Mouse (Mus musculus) olfactory bulb, adult 2 months (tissue): ENCODE data around the gene Ift46. TPM values are rescaled to one million over a fixed set of nuclear protein-coding genes. Genes with fewer than 3 reads are reported as not detected.

Experiments used
- H3K27ac ChIP-seq: fragments of 200-500 bp; 2 replicates; pipeline ENCODE4 v1.5.1; 2012; ENCODE audit warnings: low read depth, low read length; ENCODE audit not compliant: insufficient read depth
- H3K4me1 ChIP-seq: fragments of 200-500 bp; 2 replicates; pipeline ENCODE4 v1.6.1; 2012; ENCODE audit warnings: low read length; ENCODE audit not compliant: control insufficient read depth, insufficient read depth
- H3K4me3 ChIP-seq: fragments of 200-500 bp; 2 replicates; pipeline ENCODE4 v1.5.1; 2012; ENCODE audit warnings: mild to moderate bottlenecking, low read depth, low read length, moderate library complexity; ENCODE audit not compliant: insufficient read depth
- CTCF ChIP-seq: fragments of 200-500 bp; IDR thresholded peaks from 2 replicates; pipeline ENCODE4 v1.5.1; 2012; ENCODE audit warnings: low read depth, mild to moderate bottlenecking, low read length, moderate library complexity; ENCODE audit not compliant: insufficient read depth
- POLR2A ChIP-seq: fragments of 200-500 bp; IDR thresholded peaks from 2 replicates; pipeline ENCODE4 v1.6.1; 2012; ENCODE audit warnings: mild to moderate bottlenecking, low read depth, low read length, moderate library complexity; ENCODE audit not compliant: insufficient read depth
- WGBS: fragments of 180-500 bp; shearing (Covaris S2); methylation state at CpG from one replicate; pipeline ENCODE4 v1.1.7; 2018; 5-methylcytosine and 5-hydroxymethylcytosine counted together
- polyA plus RNA-seq: library from polyadenylated mRNA; stranded (reverse); fragments of >200 nt; gene quantifications from 2 replicates; pipeline ENCODE4 v1.2.4, GENCODE M21; 2012; ENCODE audit warnings: low replicate concordance; ENCODE audit not compliant: missing spikeins, insufficient read depth, insufficient read length

Ift46 gene
- polyA plus RNA-seq, 1 experiment: not detected

GRCm38 (mm10) chr9:44801669-44802068 is 34.0 kb downstream of the Ift46 start:
- H3K4me1 ChIP-seq: peaks cover 19% of the 10 kb centered on the region
- no peak overlapping the region for H3K4me3 ChIP-seq
- H3K27ac ChIP-seq: no peak overlapping the region
- 88% methylated on average over 6 of the region's 6 CpGs for WGBS
- TF ChIP-seq CTCF (no peak), POLR2A (no peak)

GRCm38 (mm10) chr9:44802808-44803450 is 35.2 kb downstream of the Ift46 start, which contains the start of gene Ttc36:
Gene Ttc36 (minus strand): TSS chr9:44803072.
- no peak within 1 kb of the TSS for H3K4me3 ChIP-seq
- WGBS: 75% methylated on average over 4 of the region's 4 CpGs
- H3K4me1 ChIP-seq: peaks cover 18% of the 10 kb centered on the region
- TF ChIP-seq CTCF (no peak), POLR2A (no peak)
- no peak within 1 kb of the TSS for H3K27ac ChIP-seq

GRCm38 (mm10) chr9:44804678-44805077 is 37.0 kb downstream of the Ift46 start:
- WGBS: 92% methylated on average over 10 of the region's 10 CpGs
- Histone ChIP-seq H3K4me1 (peaks cover under 1% of the 10 kb centered on the region), H3K27ac (no peak overlapping the region), H3K4me3 (no peak overlapping the region)
- TF ChIP-seq POLR2A (no peak), CTCF (no peak)

DNA sequence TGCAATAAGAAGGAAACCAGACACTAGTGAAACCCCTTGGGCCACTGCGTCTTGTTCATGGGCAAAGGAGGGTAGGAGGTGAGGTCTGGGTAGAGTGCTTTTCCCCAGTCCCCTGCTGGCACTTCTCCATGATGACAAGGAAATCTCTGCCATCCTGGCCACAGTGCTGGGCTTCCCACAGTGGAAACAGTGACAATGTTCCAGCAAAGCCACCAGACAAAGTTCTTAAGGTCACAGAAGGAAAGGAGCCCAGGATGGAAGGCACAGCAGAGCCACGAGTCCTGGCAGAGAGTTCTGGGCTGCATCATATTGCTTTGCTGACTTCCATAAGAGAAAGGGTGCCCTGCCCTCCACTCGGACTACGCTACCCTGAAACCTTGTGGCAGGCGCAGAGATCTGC is 37.8 kb downstream of the Ift46 start:
- no peak overlapping the region for H3K27ac ChIP-seq
- H3K4me1 ChIP-seq: no peaks in the 10 kb centered on the region
- H3K4me3 ChIP-seq: no peak overlapping the region
- TF ChIP-seq CTCF (no peak), POLR2A (no peak)
- 91% methylated on average over 5 of the region's 5 CpGs for WGBS

GRCm38 (mm10) chr9:44807141-44807540 is 39.4 kb downstream of the Ift46 start:
- 59% methylated on average over 5 of the region's 5 CpGs for WGBS
- Histone ChIP-seq H3K4me3 (no peak overlapping the region), H3K4me1 (no peaks in the 10 kb centered on the region), H3K27ac (no peak overlapping the region)
- TF ChIP-seq CTCF (no peak), POLR2A (no peak)

GRCm38 (mm10) chr9:44807778-44808177 is 40.1 kb downstream of the Ift46 start:
- H3K27ac ChIP-seq: no peak overlapping the region
- no peaks in the 10 kb centered on the region for H3K4me1 ChIP-seq
- WGBS: 96% methylated on average over 10 of the region's 10 CpGs
- TF ChIP-seq POLR2A: no peak
- no peak for TF ChIP-seq CTCF
- H3K4me3 ChIP-seq: no peak overlapping the region

DNA sequence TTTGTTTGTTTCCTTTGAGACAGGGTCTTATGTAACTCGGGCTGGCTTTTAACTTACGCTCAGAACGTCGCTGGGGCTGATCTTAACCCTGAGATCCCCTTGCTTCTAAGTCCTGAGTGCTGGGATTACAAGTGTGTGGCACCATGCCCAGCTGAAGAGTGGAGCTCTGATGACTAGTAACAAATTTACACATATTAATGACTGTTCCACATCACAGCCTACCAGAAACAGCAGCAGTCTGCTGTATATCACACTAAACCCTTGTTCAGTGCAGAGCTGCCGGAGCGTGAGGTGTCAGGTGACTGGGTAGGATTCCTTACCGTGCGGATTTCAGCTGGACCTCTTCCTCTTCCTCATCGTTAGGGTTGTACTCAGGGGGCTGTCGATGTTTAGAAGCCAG is 42.6 kb downstream of the Ift46 start:
- WGBS: 81% methylated on average over 10 of the region's 10 CpGs

GRCm38 (mm10) chr9:44814179-44814578 is 46.5 kb downstream of the Ift46 start:
- no peak for TF ChIP-seq CTCF
- no peak for TF ChIP-seq POLR2A
- Histone ChIP-seq H3K27ac (no peak overlapping the region), H3K4me3 (no peak overlapping the region), H3K4me1 (no peaks in the 10 kb centered on the region; the same call in 1 of the 2 replicates)
- WGBS: 88% methylated on average over 8 of the region's 8 CpGs

More for the DNA sequence above, 42.6 kb downstream of the Ift46 start:
- TF ChIP-seq POLR2A (no peak), CTCF (no peak)
- Histone ChIP-seq H3K27ac (no peak overlapping the region), H3K4me1 (no peaks in the 10 kb centered on the region), H3K4me3 (no peak overlapping the region)

DNA sequence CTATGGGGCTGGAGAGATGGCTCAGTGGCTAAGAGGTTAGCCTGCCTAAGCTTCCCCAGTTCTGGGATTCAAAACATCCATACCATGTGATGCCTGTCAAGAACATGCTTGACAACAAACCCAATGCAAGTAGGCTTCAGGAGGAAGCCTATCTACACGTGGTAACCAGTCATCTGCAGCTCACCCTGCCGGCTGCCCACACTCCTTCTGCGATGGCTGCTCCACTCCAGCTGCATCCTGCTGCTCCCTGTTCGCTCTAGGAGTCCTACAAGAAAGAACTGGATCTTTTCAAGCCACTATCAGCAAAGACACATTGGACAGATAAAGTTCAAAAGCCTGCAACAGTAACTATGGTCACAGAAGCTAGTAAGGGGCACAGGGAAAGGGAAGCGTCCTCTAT is 49.8 kb downstream of the Ift46 start:
- 65% methylated on average over 5 of the region's 5 CpGs for WGBS
- TF ChIP-seq POLR2A (no peak), CTCF (no peak)
- H3K4me1 ChIP-seq: no peaks in the 10 kb centered on the region; the same call in 1 of the 2 replicates
- no peak overlapping the region for H3K4me3 ChIP-seq
- H3K27ac ChIP-seq: no peak overlapping the region
